Mouse (Mus musculus) megakaryocyte progenitor cell, adult 5-6 weeks (primary cell): ENCODE data around the gene Ccdc177. TPM values are rescaled to one million over a fixed set of nuclear protein-coding genes. Genes with fewer than 3 reads are reported as not detected.
A peak's percentile ranks its signal among the peaks of the same experiment; 100 is the strongest.

ENCODE experiments used
- ATAC-seq: replicated peaks from 2 replicates; pipeline ENCODE4 v1.8.0; 2016; ENCODE audit warnings: mild to moderate bottlenecking, moderate TSS enrichment, inconsistent platforms; ENCODE audit not compliant: poor library complexity
- total RNA-seq, 2 experiments: library from RNA; stranded (forward) in 1 of 2; stranded (reverse) in 1 of 2; fragments of 157-497, 149-512 nt in 1 of 2; fragments of 200-1000 nt in 1 of 2; gene quantifications; 2 replicates each; pipeline versions ENCODE4 v1.2.3 to v1.2.4; 2015 to 2017

Ccdc177 gene
- total RNA-seq, 2 experiments from 2014 or later, result 0.12 TPM; not detected in 1

DNA sequence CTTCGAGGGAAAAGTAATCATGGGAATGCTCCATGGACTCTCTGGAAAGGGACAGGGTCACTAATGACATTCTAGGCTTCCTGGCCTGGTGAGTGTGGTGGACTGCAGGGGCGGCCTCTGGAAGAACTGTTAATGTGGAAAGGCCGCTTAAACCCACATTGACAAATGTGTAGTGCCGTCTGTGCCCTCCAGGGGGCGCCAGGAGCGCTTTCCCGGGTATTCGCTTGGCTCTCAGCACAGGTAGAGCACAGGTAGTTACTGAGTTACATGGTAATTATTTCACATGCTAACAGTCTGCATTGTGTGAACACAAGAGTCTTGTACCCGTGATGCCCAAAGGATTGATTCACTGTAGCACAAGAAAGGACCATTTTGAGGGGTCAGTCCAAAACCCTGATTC is 21.0 kb downstream of the Ccdc177 start:
- ATAC-seq, result peak; percentile 59

GRCm38 (mm10) chr12:80737283-80737600 is 23.2 kb downstream of the Ccdc177 start:
- no peak for ATAC-seq

- ATAC-seq, result peak; percentile 66
Measured at GRCm38 (mm10) chr12:80736464-80737282, 23.8 kb downstream of the Ccdc177 start.

- no peak for ATAC-seq
Measured at GRCm38 (mm10) chr12:80734526-80735470, 25.7 kb downstream of the Ccdc177 start.

- ATAC-seq, result peak; percentile 87
Measured at GRCm38 (mm10) chr12:80730567-80730966, 29.9 kb downstream of the Ccdc177 start.

DNA sequence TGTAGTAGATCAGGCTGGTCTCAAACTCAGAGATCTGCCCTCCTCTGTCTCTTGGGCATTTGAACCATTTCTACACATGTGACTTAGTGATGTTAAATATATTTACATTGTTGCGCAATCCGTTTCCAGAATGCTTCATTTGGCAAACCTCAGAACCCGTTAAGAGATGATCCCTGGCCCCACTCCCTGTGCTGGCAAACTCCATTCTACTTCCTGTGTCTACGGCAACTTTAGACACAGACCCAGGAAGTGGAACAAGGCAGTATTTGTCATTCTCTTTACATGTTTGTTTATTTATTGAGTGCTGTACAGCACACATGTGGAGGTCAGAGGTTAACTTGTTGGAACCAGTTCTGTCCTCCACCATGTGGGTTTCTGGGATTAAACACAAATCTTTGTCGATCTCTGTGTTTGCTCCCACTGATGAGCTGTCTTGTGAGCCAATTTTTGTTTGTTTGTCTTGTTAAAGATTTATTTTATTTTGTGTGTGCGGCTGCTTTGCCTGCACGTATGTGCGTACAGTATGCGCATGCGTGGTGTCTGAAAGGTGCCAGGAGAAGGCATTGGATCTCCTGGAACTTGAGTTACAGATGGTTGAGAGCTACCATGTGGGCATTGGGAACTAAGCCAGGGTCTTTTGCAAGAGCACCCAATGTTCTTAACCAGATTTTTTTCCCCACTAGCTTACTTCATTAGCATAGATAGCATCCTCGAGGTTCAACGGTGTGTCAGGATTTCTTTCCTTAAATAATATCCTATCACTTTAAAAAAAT is 30.5 kb downstream of the Ccdc177 start:
- ATAC-seq, result 0 out of 2 replicates have a peak, but pooled peaks have one; percentile 13

DNA sequence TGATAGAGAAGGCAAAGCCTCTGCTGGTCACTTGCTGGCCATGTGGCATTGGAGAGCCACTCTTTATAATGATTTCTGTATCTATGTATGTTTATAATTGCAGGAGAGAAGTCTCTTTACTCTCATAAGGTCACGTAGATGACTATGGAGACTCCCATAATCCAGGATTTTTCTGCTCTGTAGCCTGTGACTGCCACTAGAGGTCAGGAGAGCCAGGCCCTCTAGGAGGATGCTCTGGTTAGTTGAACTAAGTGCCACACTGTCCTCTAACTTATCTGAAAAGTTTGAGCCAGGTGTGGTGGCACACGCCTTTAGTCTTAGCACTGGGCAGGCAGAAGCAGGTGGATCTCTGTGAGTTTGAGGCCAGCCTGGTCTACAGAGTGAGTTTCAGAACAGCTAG is 31.7 kb downstream of the Ccdc177 start:
- 0 out of 2 replicates have a peak, but pooled peaks have one; percentile 28 for ATAC-seq

DNA sequence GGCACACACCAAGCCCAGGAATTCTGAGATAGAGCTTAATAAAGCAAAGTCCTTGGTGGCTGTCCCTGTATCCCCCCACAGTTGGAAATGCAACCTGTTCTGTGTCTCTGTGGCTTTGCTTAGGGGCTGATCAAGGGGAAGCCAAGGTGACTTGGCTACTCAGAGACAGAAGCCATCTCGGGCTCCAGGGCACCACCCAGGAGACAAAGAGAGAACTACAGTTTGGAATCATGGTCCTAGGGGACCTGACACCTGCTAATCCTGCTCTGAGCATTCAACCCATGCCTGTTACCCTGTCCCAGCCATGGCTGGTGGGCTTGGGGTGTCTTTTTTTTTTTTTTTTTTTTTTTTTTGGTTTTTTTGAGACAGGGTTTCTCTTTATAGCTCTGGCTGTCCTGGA is 32.3 kb downstream of the Ccdc177 start:
- ATAC-seq, result no peak; the same call in 1 of the 2 replicates

DNA sequence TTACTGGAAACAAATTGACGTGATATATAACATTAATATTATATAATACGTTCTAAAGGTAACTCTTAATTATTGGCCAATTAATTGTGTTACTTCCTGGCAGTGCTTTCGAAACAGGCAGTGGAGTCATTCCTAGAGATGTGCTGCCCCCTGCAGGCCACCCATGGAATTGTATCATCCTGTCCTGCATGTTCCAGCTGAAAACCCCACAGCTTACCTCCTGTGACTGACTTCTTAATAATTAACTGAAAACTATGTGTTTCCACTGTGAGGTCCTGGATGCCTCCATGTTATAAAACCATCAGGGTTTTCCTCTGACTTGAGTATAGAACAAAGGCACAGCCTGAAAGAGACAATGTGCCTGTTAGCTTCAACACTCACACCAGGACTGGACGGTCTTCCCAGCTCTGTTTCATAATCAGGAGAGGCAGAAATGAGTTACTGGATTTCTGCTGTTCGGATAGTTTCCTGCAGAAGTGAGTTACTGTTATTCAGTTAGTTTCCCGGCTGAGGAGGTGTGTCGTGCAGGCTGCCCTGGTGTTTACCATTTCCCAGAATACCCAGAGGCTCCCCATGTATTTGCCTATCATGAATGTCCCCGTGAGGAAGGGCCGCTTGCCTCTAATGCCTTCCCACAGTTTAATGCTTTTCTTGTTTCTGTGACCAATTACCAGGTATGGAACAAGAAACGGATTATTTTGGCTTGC is 35.5 kb downstream of the Ccdc177 start:
- peak; percentile 94 for ATAC-seq

- no peak for ATAC-seq
Measured at GRCm38 (mm10) chr12:80721458-80721857, 39.0 kb downstream of the Ccdc177 start.

DNA sequence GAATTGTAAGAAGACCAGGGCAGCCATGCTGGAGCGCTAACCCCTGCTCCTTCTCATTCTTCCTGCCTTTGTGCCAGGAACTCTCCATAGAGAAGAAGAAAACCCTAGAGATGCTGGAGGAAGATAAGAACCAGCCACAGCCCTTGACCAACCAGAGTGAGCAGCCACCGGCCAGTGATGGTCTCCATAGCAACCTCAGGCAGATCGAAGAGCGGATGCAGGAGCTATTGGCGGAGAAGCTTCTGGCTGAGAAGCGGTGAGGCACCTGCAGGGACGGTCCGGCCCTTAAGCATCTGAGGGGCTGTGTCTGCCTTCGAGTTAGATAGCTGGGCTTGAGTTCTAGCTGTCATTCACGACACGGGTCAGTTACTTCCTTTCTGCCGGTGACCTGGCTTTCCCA is 40.0 kb downstream of the Ccdc177 start:
- ATAC-seq, result no peak

- no peak for ATAC-seq
Measured at GRCm38 (mm10) chr12:80719141-80719540, 41.3 kb downstream of the Ccdc177 start.

- no peak for ATAC-seq
Measured at GRCm38 (mm10) chr12:80715915-80716314, 44.6 kb downstream of the Ccdc177 start.

GRCm38 (mm10) chr12:80706915-80707604 is 53.4 kb downstream of the Ccdc177 start:
- no peak for ATAC-seq

DNA sequence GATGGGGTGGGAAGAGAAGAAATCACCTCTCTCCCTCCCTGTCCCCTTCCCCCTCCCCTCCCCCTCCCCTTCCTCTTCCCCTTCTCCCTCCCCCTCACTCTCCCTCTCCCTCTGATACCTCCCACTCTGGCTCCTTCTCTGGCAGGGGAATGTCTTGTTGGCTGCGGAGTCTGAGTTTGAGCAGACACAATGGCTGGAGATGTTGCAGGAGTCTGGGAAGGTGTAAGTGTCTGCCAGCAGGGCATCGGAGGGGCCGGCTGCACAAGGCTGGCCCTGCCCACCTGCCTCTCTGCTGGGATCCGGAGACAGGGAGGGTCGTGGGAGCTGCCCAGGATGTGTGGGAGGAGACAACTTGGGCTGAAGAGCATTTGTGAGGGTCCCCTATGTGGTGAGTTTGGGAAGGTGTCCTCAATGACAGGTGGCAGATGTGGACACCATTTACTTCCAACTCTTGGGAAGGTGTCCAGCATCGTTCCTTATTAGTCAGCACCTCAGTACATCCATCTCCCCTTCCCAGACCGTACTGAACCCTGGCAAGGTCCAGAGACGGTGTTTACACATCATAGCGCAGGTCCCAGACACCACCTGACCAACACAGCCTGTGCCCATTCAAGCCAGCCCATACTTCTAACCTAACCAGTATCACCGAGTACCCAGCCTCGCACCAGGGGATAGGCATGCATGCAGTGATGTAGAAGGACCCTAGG is 54.1 kb downstream of the Ccdc177 start:
- ATAC-seq, result no peak
